Mouse (Mus musculus): ENCODE data around the gene Vps41. TPM values are rescaled to one million over a fixed set of nuclear protein-coding genes. Genes with fewer than 3 reads are reported as not detected.
A peak's percentile ranks its signal among the peaks of the same experiment; 100 is the strongest.

The Vps41 gene
- 100 to 1,000 TPM in 23 of 26 experiments, 10 to 100 TPM in 3; 71.8 to 278 (median 190) TPM for total RNA-seq (2018; cell fraction: chromatin; rRNA removed)
- total RNA-seq (2018; cell fraction: cytosol; rRNA removed): 10 to 100 TPM; 68.6 to 93.1 (median 78.9) TPM
- total RNA-seq (2018; cell fraction: nucleus; rRNA removed): 100 to 1,000 TPM in 17 of 26 experiments, 10 to 100 TPM in 9; 61.6 to 207 (median 108) TPM
- polyA plus RNA-seq (2018): 64.4 to 115 TPM (median 84.3 TPM) in 3 replicates

GRCm38 (mm10) chr13:18717185-18717584, at the start of gene Vps41:
TSS of gene Vps41 (plus strand) at chr13:18717286.
- WGBS (ENCODE audit: missing documents): 0% methylated on average over 19 of the region's 21 CpGs
- Histone ChIP-seq H3K27ac (peak within 1 kb of the TSS; percentile 28), H3K4me3 (ENCODE audit: inconsistent target) (peak within 1 kb of the TSS; percentile 80)

GRCm38 (mm10) chr13:18698518-18699065, 18.5 kb upstream of the Vps41 start:
- Histone ChIP-seq H3K79me2 (ENCODE audit: inconsistent target) (no peaks in the 10 kb centered on the region), H3K27ac (no peak overlapping the region), H3K36me3 (ENCODE audit: inconsistent target) (no peaks in the 10 kb centered on the region), H3K4me3 (ENCODE audit: inconsistent target) (no peak overlapping the region)
- WGBS (ENCODE audit: missing documents): 57% methylated on average over 7 of the region's 7 CpGs

More at GRCm38 (mm10) chr13:18717185-18717584, at the start of gene Vps41:
- Histone ChIP-seq H3K79me2 (ENCODE audit: inconsistent target) (peaks cover 50% of the 10 kb centered on the region), H3K36me3 (ENCODE audit: inconsistent target) (no peaks in the 10 kb centered on the region)

GRCm38 (mm10) chr13:18711685-18712084, 5.4 kb upstream of the Vps41 start:
- no peaks in the 10 kb centered on the region for H3K79me2 ChIP-seq (ENCODE audit: inconsistent target)
- no peak overlapping the region for H3K27ac ChIP-seq
- H3K36me3 ChIP-seq (ENCODE audit: inconsistent target): no peaks in the 10 kb centered on the region
- 86% methylated on average over 1 of the region's 1 CpGs for WGBS (ENCODE audit: missing documents)
- H3K4me3 ChIP-seq (ENCODE audit: inconsistent target): no peak overlapping the region

GRCm38 (mm10) chr13:18716707-18717106, 379 bp upstream of the Vps41 start:
- Histone ChIP-seq H3K4me3 (ENCODE audit: inconsistent target) (peak overlapping the region; percentile 80; the same call in 1 of the 2 replicates), H3K27ac (no peak overlapping the region), H3K36me3 (ENCODE audit: inconsistent target) (no peaks in the 10 kb centered on the region), H3K79me2 (ENCODE audit: inconsistent target) (peaks cover 45% of the 10 kb centered on the region)
- 39% methylated on average over 5 of the region's 5 CpGs for WGBS (ENCODE audit: missing documents)

GRCm38 (mm10) chr13:18718461-18718860, 1.4 kb downstream of the Vps41 start:
- no peak overlapping the region for H3K27ac ChIP-seq
- H3K36me3 ChIP-seq (ENCODE audit: inconsistent target): peaks cover 7% of the 10 kb centered on the region
- H3K79me2 ChIP-seq (ENCODE audit: inconsistent target): peaks cover 59% of the 10 kb centered on the region
- WGBS (ENCODE audit: missing documents): 91% methylated on average over 5 of the region's 5 CpGs
- peak overlapping the region; percentile 80; the same call in 1 of the 2 replicates for H3K4me3 ChIP-seq (ENCODE audit: inconsistent target)

GRCm38 (mm10) chr13:18730666-18731065, 13.6 kb downstream of the Vps41 start:
- WGBS (ENCODE audit: missing documents): 94% methylated on average over 3 of the region's 3 CpGs
- peaks cover 62% of the 10 kb centered on the region for H3K79me2 ChIP-seq (ENCODE audit: inconsistent target)

GRCm38 (mm10) chr13:18736590-18736989, 19.5 kb downstream of the Vps41 start:
- no peak overlapping the region for H3K4me3 ChIP-seq (ENCODE audit: inconsistent target)
- H3K36me3 ChIP-seq (ENCODE audit: inconsistent target): peaks cover 22% of the 10 kb centered on the region
- H3K27ac ChIP-seq: no peak overlapping the region
- 100% methylated on average over 1 of the region's 1 CpGs for WGBS (ENCODE audit: missing documents)
- peaks cover 67% of the 10 kb centered on the region for H3K79me2 ChIP-seq (ENCODE audit: inconsistent target)

More at GRCm38 (mm10) chr13:18730666-18731065, 13.6 kb downstream of the Vps41 start:
- no peak overlapping the region for H3K4me3 ChIP-seq (ENCODE audit: inconsistent target)
- peaks cover 17% of the 10 kb centered on the region; the same call in 1 of the 2 replicates for H3K36me3 ChIP-seq (ENCODE audit: inconsistent target)
- no peak overlapping the region for H3K27ac ChIP-seq

GRCm38 (mm10) chr13:18743575-18744265, 26.6 kb downstream of the Vps41 start:
- Histone ChIP-seq H3K36me3 (ENCODE audit: inconsistent target) (peaks cover 36% of the 10 kb centered on the region), H3K79me2 (ENCODE audit: inconsistent target) (peaks cover 3% of the 10 kb centered on the region; the same call in 1 of the 2 replicates), H3K4me3 (ENCODE audit: inconsistent target) (no peak overlapping the region), H3K27ac (no peak overlapping the region)
- WGBS (ENCODE audit: missing documents): 97% methylated on average over 16 of the region's 16 CpGs

GRCm38 (mm10) chr13:18744266-18744652, 27.2 kb downstream of the Vps41 start:
- peaks cover 3% of the 10 kb centered on the region; the same call in 1 of the 2 replicates for H3K79me2 ChIP-seq (ENCODE audit: inconsistent target)
- H3K36me3 ChIP-seq (ENCODE audit: inconsistent target): peaks cover 33% of the 10 kb centered on the region
- H3K27ac ChIP-seq: no peak overlapping the region
- WGBS (ENCODE audit: missing documents): 96% methylated on average over 4 of the region's 4 CpGs
- no peak overlapping the region for H3K4me3 ChIP-seq (ENCODE audit: inconsistent target)

- peaks cover 16% of the 10 kb centered on the region; the same call in 1 of the 2 replicates for H3K79me2 ChIP-seq (ENCODE audit: inconsistent target)
- H3K36me3 ChIP-seq (ENCODE audit: inconsistent target): no peaks in the 10 kb centered on the region
- H3K27ac ChIP-seq: no peak overlapping the region
- 100% methylated on average over 3 of the region's 3 CpGs for WGBS (ENCODE audit: missing documents)
- H3K4me3 ChIP-seq (ENCODE audit: inconsistent target): no peak overlapping the region
These were observed 40.9 kb downstream of the Vps41 start for GRCm38 (mm10) chr13:18757958-18758357.

GRCm38 (mm10) chr13:18759361-18760056, 42.4 kb downstream of the Vps41 start:
- WGBS (ENCODE audit: missing documents): 98% methylated on average over 5 of the region's 5 CpGs
- H3K36me3 ChIP-seq (ENCODE audit: inconsistent target): no peaks in the 10 kb centered on the region
- H3K4me3 ChIP-seq (ENCODE audit: inconsistent target): no peak overlapping the region
- no peak overlapping the region for H3K27ac ChIP-seq
- H3K79me2 ChIP-seq (ENCODE audit: inconsistent target): peaks cover 20% of the 10 kb centered on the region; the same call in 1 of the 2 replicates

- no peak overlapping the region for H3K27ac ChIP-seq
- H3K79me2 ChIP-seq (ENCODE audit: inconsistent target): peaks cover 23% of the 10 kb centered on the region; the same call in 1 of the 2 replicates
- no peaks in the 10 kb centered on the region for H3K36me3 ChIP-seq (ENCODE audit: inconsistent target)
- no peak overlapping the region for H3K4me3 ChIP-seq (ENCODE audit: inconsistent target)
- 100% methylated on average over 1 of the region's 1 CpGs for WGBS (ENCODE audit: missing documents)
These were observed 44.4 kb downstream of the Vps41 start for GRCm38 (mm10) chr13:18761452-18761851.

GRCm38 (mm10) chr13:18767893-18768292, 50.8 kb downstream of the Vps41 start:
- Histone ChIP-seq H3K36me3 (ENCODE audit: inconsistent target) (no peaks in the 10 kb centered on the region), H3K79me2 (ENCODE audit: inconsistent target) (peaks cover 34% of the 10 kb centered on the region; the same call in 1 of the 2 replicates), H3K4me3 (ENCODE audit: inconsistent target) (no peak overlapping the region), H3K27ac (no peak overlapping the region)
- 51% methylated on average over 2 of the region's 2 CpGs for WGBS (ENCODE audit: missing documents)

- 91% methylated on average over 3 of the region's 3 CpGs for WGBS (ENCODE audit: missing documents)
- H3K79me2 ChIP-seq (ENCODE audit: inconsistent target): peaks cover 34% of the 10 kb centered on the region; the same call in 1 of the 2 replicates
These were observed 51.4 kb downstream of the Vps41 start for GRCm38 (mm10) chr13:18768495-18768894.

More at GRCm38 (mm10) chr13:18768495-18768894, 51.4 kb downstream of the Vps41 start:
- Histone ChIP-seq H3K4me3 (ENCODE audit: inconsistent target) (no peak overlapping the region), H3K27ac (no peak overlapping the region), H3K36me3 (ENCODE audit: inconsistent target) (no peaks in the 10 kb centered on the region)
